Mouse (Mus musculus): Measurements from ENCODE around the gene Rab1b.

Gene Rab1b

GRCm38 (mm10) chr19:5052853-5053252 is 54.0 kb downstream of the Rab1b start:
- DNase-seq (ENCODE audit: extremely low read depth, insufficient read length, low spot score), result no peak

GRCm38 (mm10) chr19:5052166-5052822 is 54.6 kb downstream of the Rab1b start:
- peak; percentile 51 for DNase-seq (ENCODE audit: extremely low read depth, insufficient read length, low spot score)

GRCm38 (mm10) chr19:5051515-5051914 is 55.4 kb downstream of the Rab1b start:
- DNase-seq (ENCODE audit: extremely low read depth, insufficient read length, low spot score), result peak; percentile 34

GRCm38 (mm10) chr19:5051031-5051430 is 55.8 kb downstream of the Rab1b start:
- no peak for DNase-seq (ENCODE audit: extremely low read depth, insufficient read length, low spot score)

DNA sequence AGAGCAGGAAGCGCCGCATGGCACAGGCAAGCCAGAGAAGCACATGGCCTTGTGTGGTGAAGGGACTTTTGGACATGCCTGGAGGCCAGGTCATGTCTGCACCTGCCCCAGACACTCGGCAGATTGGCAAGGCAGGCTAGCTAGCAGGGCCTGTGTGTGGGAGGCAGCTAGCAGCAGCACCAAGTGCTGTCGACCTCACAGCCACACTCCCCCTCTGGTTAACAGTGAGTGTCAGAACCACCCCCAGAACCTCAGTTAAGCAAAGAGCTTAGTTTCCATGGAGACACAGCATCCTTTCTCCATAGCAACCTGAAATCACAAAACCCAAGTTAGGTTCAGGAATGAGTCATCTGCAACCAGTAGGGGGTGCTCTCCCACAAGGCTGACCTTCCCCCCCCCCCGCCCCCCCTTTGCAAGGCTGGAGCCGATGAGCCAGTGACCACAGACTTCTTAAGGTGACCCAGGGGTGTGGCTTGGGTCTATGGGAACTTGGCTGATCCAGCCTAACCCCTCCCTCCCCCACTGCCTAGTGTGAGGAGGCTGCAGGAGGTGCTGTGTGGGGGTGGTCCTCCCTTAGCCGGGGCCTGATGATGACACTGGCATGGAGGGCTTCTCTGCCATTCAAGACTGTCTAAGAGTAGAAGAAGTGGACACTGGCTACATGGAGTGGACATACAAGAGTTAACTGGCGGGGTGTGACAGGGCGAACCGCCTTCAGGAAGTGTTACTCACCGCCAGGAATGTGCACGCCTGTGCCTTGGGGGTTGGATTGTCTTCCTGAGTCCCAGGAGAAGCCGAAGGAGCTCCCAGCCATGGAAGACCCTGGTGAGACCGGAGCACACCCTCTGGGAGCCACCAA is 56.6 kb downstream of the Rab1b start, which contains the start of gene Rin1:
Gene Rin1 (plus strand): TSS at position 435 of the 859 bp plus-strand sequence.
- DNase-seq (ENCODE audit: extremely low read depth, insufficient read length, low spot score), result peak; percentile 98

DNA sequence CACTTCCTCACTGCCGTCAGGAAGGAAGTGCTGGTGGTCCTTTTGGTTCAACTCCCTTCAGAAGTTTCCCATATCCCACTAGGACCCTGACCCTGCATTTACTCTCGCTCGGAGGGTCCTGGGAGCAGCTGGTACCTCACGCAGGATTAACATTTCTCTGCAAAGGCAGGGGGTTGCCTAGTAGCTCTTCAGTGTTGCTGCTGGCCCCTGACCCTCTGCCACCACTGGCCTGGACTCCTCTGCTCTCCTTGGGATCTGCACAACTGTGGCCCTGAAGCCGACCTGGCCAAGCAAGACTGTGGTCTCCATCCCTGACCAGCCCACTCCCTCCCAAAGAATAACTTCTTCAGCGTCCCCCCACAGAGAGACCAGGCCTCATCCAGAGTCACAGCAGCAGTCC is 57.5 kb downstream of the Rab1b start:
- no peak for DNase-seq (ENCODE audit: extremely low read depth, insufficient read length, low spot score)
